Mouse (Mus musculus) CH12.LX (cell line): ENCODE data around the gene Prrg1. TPM values are rescaled to one million over a fixed set of nuclear protein-coding genes. Genes with fewer than 3 reads are reported as not detected.

Experiments used
- DNase-seq: peaks from one replicate; pipeline ENCODE4 v3.0.0-alpha.2; 2013; ENCODE audit errors: extremely low read depth
- H3K27ac ChIP-seq: 2 replicates; pipeline ENCODE4 v1.5.1; 2012; ENCODE audit warnings: low read depth, mild to moderate bottlenecking, control low read depth, moderate library complexity; ENCODE audit not compliant: insufficient read depth
- H3K27me3 ChIP-seq: replicated peaks from 2 replicates; pipeline ENCODE3; 2012; ENCODE audit warnings: inconsistent platforms
- H3K36me3 ChIP-seq, 2 experiments: replicated peaks in 1 of 2; 2 replicates each; pipeline versions ENCODE3 to v1.6.1; 2012; ENCODE audit warnings: inconsistent platforms in 1 of 2, low read length in 1 of 2, mild to moderate bottlenecking in 1 of 2, mixed read lengths in 1 of 2, moderate library complexity in 1 of 2; ENCODE audit not compliant: control insufficient read depth in 1 of 2, insufficient read depth in 1 of 2
- H3K4me1 ChIP-seq, 2 experiments: 2 replicates each; pipeline ENCODE4 v1.6.1; 2012; ENCODE audit warnings: inconsistent platforms in 1 of 2, moderate library complexity in 1 of 2; ENCODE audit not compliant: insufficient read depth in 2 of 2, control insufficient read depth in 1 of 2
- H3K4me2 ChIP-seq: 2 replicates; pipeline ENCODE4 v1.6.1; 2012; ENCODE audit warnings: low read depth, mild to moderate bottlenecking, control low read depth; ENCODE audit not compliant: poor library complexity, insufficient read depth, severe bottlenecking
- H3K4me3 ChIP-seq, 3 experiments: fragments of 150-350 bp in 1 of 3; sonication (generic) in 1 of 3; replicated peaks in 1 of 3; 2 replicates each; pipeline versions ENCODE3 to v1.5.1; 2011 to 2012; ENCODE audit warnings: low read depth in 2 of 3, low read length in 2 of 3, mild to moderate bottlenecking in 2 of 3, moderate library complexity in 2 of 3, control low read depth in 1 of 3, improper control_type of control experiment in 1 of 3, inconsistent platforms in 1 of 3, mixed read lengths in 1 of 3; ENCODE audit not compliant: poor library complexity in 1 of 3
- H3K79me2 ChIP-seq: replicated peaks from 2 replicates; pipeline ENCODE4 v1.6.1; 2012; ENCODE audit warnings: mild to moderate bottlenecking, moderate library complexity; ENCODE audit not compliant: control insufficient read depth, poor library complexity, insufficient read depth, severe bottlenecking; ENCODE audit errors: extremely low read depth
- H3K9ac ChIP-seq: 2 replicates; pipeline ENCODE4 v1.6.1; 2012; ENCODE audit warnings: low read depth, mild to moderate bottlenecking, control low read depth, moderate library complexity; ENCODE audit not compliant: insufficient read depth
- H3K9me3 ChIP-seq: replicated peaks from 2 replicates; pipeline ENCODE3; 2012; ENCODE audit warnings: low read length, inconsistent platforms, mixed read lengths
- CHD1 ChIP-seq: IDR thresholded peaks from 2 replicates; pipeline ENCODE4 v1.6.1; 2012; ENCODE audit warnings: low read depth, low read length, improper control_type of control experiment, inconsistent platforms
- CHD2 ChIP-seq: IDR thresholded peaks from 2 replicates; pipeline ENCODE4 v1.6.1; 2011; ENCODE audit warnings: low read length, improper control_type of control experiment
- CTCF ChIP-seq, 2 experiments: IDR thresholded peaks in 1 of 2; conservative IDR thresholded peaks in 1 of 2; 2 replicates each; pipeline ENCODE4 v1.5.1; 2011 to 2012; ENCODE audit warnings: low read depth in 2 of 2, low read length in 2 of 2, improper control_type of control experiment in 1 of 2, inconsistent platforms in 1 of 2, mild to moderate bottlenecking in 1 of 2, moderate library complexity in 1 of 2
- E2F4 ChIP-seq: IDR thresholded peaks from 2 replicates; pipeline ENCODE4 v1.6.1; 2011; ENCODE audit warnings: low read depth, low read length, improper control_type of control experiment; ENCODE audit not compliant: insufficient replicate concordance
- ELF1 ChIP-seq: IDR thresholded peaks from 2 replicates; pipeline ENCODE4 v1.6.1; 2014; ENCODE audit warnings: low read depth, mild to moderate bottlenecking, inconsistent platforms, low read length, improper control_type of control experiment
- EP300 ChIP-seq: IDR thresholded peaks from 2 replicates; pipeline ENCODE4 v1.6.1; 2011; ENCODE audit warnings: low read length, improper control_type of control experiment
- IRF4 ChIP-seq: IDR thresholded peaks from 2 replicates; pipeline ENCODE4 v1.6.1; 2014; ENCODE audit warnings: low read depth, mild to moderate bottlenecking, inconsistent platforms, low read length, improper control_type of control experiment
- JUN ChIP-seq: IDR thresholded peaks from 2 replicates; pipeline ENCODE4 v1.6.1; 2011; ENCODE audit warnings: low read depth, mild to moderate bottlenecking, low read length, improper control_type of control experiment, moderate library complexity; ENCODE audit not compliant: insufficient read depth
- JUND ChIP-seq: conservative IDR thresholded peaks from 2 replicates; pipeline ENCODE4 v1.6.1; 2011; ENCODE audit warnings: low read depth, low read length, improper control_type of control experiment
- KAT2A ChIP-seq: IDR thresholded peaks from 2 replicates; pipeline ENCODE4 v1.6.1; 2012; ENCODE audit warnings: low read length, improper control_type of control experiment, inconsistent platforms; ENCODE audit not compliant: insufficient replicate concordance
- MAFK ChIP-seq: IDR thresholded peaks from 2 replicates; pipeline ENCODE4 v1.6.1; 2011; ENCODE audit warnings: low read length, improper control_type of control experiment; ENCODE audit not compliant: insufficient replicate concordance
- MAX ChIP-seq: IDR thresholded peaks from 2 replicates; pipeline ENCODE4 v1.6.1; 2011; ENCODE audit warnings: low read length, improper control_type of control experiment
- MAZ ChIP-seq: IDR thresholded peaks from 2 replicates; pipeline ENCODE4 v1.6.1; 2012; ENCODE audit warnings: low read depth, mild to moderate bottlenecking, inconsistent platforms, low read length, improper control_type of control experiment, moderate library complexity
- MYC ChIP-seq: IDR thresholded peaks from 2 replicates; pipeline ENCODE4 v1.6.1; 2011; ENCODE audit warnings: low read depth, mild to moderate bottlenecking, improper control_type of control experiment, low read length
- NELFE ChIP-seq: IDR thresholded peaks from 2 replicates; pipeline ENCODE4 v1.6.1; 2011; ENCODE audit warnings: low read depth, low read length, improper control_type of control experiment
- NRF1 ChIP-seq: IDR thresholded peaks from 2 replicates; pipeline ENCODE4 v1.6.1; 2014; ENCODE audit warnings: low read depth, mild to moderate bottlenecking, inconsistent platforms, low read length, improper control_type of control experiment, moderate library complexity
- RAD21 ChIP-seq: IDR thresholded peaks from 2 replicates; pipeline ENCODE4 v1.6.1; 2011; ENCODE audit warnings: low read depth, mild to moderate bottlenecking, low read length, improper control_type of control experiment, moderate library complexity
- RCOR1 ChIP-seq: conservative IDR thresholded peaks from 2 replicates; pipeline ENCODE4 v1.6.1; 2012; ENCODE audit warnings: low read depth, mild to moderate bottlenecking, inconsistent platforms, low read length, improper control_type of control experiment
- SIN3A ChIP-seq: IDR thresholded peaks from 2 replicates; pipeline ENCODE4 v1.6.1; 2012; ENCODE audit warnings: low read length, improper control_type of control experiment, inconsistent platforms
- TBP ChIP-seq: conservative IDR thresholded peaks from 2 replicates; pipeline ENCODE4 v1.6.1; 2011; ENCODE audit warnings: low read depth, low read length, improper control_type of control experiment
- USF1 ChIP-seq: IDR thresholded peaks from 2 replicates; pipeline ENCODE4 v1.6.1; 2014; ENCODE audit warnings: low read depth, mild to moderate bottlenecking, inconsistent platforms, low read length, improper control_type of control experiment
- ZMIZ1 ChIP-seq: IDR thresholded peaks from 2 replicates; pipeline ENCODE4 v1.6.1; 2012; ENCODE audit warnings: low read depth, mild to moderate bottlenecking, inconsistent platforms, low read length, improper control_type of control experiment
- ZNF384 ChIP-seq: IDR thresholded peaks from 2 replicates; pipeline ENCODE4 v1.6.1; 2012; ENCODE audit warnings: low read depth, low read length, improper control_type of control experiment, inconsistent platforms
- dilution Hi-C: fragments of 300-500 bp; cut with MboI; formaldehyde crosslinking; loops from 2 replicates; pipeline ENCODE4 v1.14.3; 2020; ENCODE audit warnings: low sequenced_read_pairs; ENCODE audit not compliant: extremely low pct_unique_long_range_greater_than_20kb, extremely low pct_ligation_motif_present
- in situ Hi-C: fragments of 300-500 bp; cut with MboI; formaldehyde crosslinking; loops from 3 replicates; pipeline ENCODE4 v1.14.3; 2019; ENCODE audit warnings: low sequenced_read_pairs, low pct_ligation_motif_present, low pct_unique_long_range_greater_than_20kb, mixed read lengths
- polyA plus RNA-seq: library from polyadenylated mRNA; unstranded; fragments of >175 nt; gene quantifications from 2 replicates; pipeline ENCODE4 v1.2.1, GENCODE M21; 2012; ENCODE audit warnings: low read depth; ENCODE audit not compliant: insufficient read length
- total RNA-seq, 2 experiments: library from RNA; depleted of rRNA; stranded (reverse); fragments of 300-350 nt in 1 of 2; fragments of >200 nt in 1 of 2; gene quantifications; 2 replicates each; pipeline ENCODE4 v1.2.3; 2012 to 2014

Prrg1 gene
- total and polyA plus RNA-seq, 3 experiments: not detected

DNA sequence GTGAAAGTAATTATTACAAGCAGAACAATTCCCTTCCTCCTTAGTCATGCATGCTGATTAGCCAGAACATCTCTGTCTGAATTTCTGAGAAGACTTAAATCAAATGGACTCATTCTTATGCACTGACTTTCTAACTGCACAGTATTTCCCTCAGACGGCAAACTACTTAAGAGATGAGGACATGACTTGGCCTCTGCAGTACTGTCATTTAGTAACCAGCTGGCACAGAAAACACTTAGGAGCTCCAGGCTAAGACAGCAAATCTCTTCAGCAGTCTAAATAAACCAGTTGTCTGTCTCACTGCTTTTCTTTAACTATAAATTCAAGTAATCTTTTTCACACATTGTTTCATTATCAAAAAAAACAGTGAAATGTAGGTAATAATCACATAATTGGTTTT is 36.0 kb downstream of the Prrg1 start:
- in situ Hi-C loops (no loop called here), dilution Hi-C loops (no loop called here)
- Histone ChIP-seq H3K79me2 (no peaks in the 10 kb centered on the region), H3K36me3 (no peaks in the 10 kb centered on the region), H3K27ac (no peak overlapping the region), H3K9ac (no peak overlapping the region), H3K4me2 (no peak overlapping the region), H3K4me1 (no peaks in the 10 kb centered on the region), H3K4me3 (no peak overlapping the region), H3K9me3 (no peaks in the 10 kb centered on the region), H3K27me3 (no peaks in the 10 kb centered on the region)
- TF ChIP-seq NELFE (no peak), TBP (no peak), ZMIZ1 (no peak), KAT2A (no peak), CTCF (conservative IDR thresholded peaks at IDR 0.05 in 1 of 2, IDR thresholded peaks at IDR 0.05 in 1 of 2; ENCODE audit: low read depth in 2 of 2, low read length in 2 of 2) (no peak), USF1 (no peak), RAD21 (no peak), SIN3A (no peak), ZNF384 (no peak), JUND (no peak), CHD1 (no peak), MAFK (no peak), CHD2 (no peak), E2F4 (no peak), RCOR1 (no peak), ELF1 (no peak)
- no peak for DNase-seq

DNA sequence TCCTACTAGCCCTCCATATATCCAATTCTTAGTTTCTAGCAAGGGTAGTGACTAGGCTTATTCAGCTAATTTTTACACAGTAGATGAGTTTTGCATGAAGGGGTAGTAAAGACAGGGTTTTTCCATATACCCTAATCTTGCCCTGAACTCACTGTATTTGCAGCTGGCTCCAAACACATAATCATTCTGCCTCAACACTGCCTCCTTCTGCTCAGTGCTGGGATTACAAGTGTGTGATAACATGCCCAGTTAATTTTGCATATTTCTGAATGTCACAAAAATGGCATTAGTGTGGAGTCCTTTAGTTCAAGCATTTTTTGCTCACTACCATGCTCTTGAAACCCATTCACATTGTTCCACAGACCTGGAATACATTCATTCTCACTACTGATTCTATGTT is 44.0 kb downstream of the Prrg1 start:
- TF ChIP-seq EP300: no peak
- TF ChIP-seq MYC: no peak
- no peak for TF ChIP-seq CTCF (conservative IDR thresholded peaks at IDR 0.05 in 1 of 2, IDR thresholded peaks at IDR 0.05 in 1 of 2; ENCODE audit: low read depth in 2 of 2, low read length in 2 of 2)
- no peak for TF ChIP-seq CHD2
- TF ChIP-seq JUN: no peak
- TF ChIP-seq NRF1: no peak
- no peak for TF ChIP-seq ZNF384
- TF ChIP-seq IRF4: no peak
- TF ChIP-seq MAX: no peak
- no peak for TF ChIP-seq CHD1
- TF ChIP-seq MAZ: no peak
- no peak overlapping the region for H3K4me3 ChIP-seq
- H3K27ac ChIP-seq: no peak overlapping the region
- no peaks in the 10 kb centered on the region for H3K27me3 ChIP-seq
- H3K36me3 ChIP-seq: no peaks in the 10 kb centered on the region
- no peak overlapping the region for H3K9ac ChIP-seq
- DNase-seq: no peak
- H3K79me2 ChIP-seq: no peaks in the 10 kb centered on the region
- no peak overlapping the region for H3K4me2 ChIP-seq
- H3K9me3 ChIP-seq: peaks cover 4% of the 10 kb centered on the region
- in situ Hi-C loops (no loop called here), dilution Hi-C loops (no loop called here)
- no peaks in the 10 kb centered on the region for H3K4me1 ChIP-seq
